Mouse (Mus musculus): ENCODE data around the gene Ighmbp2.

Ighmbp2 gene

GRCm38 (mm10) chr19:3282572-3283467 lies at the start of gene Ighmbp2, which contains the start of gene Mrpl21:
TSS of gene Ighmbp2 (minus strand) at chr19:3283017.
TSS of gene Mrpl21 (plus strand) at chr19:3282901.
- DNase-seq: peak; percentile 96

DNA sequence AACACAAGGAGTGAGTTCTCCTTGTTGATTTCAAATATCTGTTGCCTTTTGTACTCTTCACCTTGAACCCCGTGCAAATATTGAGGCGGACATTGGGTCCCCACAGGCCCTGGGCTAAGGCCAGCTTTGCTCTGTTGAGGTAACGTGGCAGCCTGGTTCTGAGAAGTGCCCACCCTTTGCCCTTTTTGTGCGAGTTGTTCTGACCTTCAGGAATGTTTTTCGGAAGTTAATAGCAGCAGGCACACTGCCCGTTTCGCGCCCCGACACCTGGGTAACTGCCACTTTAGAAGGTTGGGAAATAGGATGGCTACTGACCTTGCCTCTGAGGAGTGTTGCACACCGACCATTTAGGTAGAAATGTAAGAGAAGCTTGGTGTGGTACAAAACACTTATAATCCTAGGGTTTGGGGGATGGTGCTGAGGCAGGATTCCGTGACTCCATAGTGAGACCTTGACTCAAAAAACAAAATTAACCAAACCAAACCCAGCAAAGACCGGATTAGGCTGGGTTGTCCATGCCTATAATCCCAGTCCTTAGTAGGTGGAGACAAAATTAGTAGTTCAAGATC lies 43.7 kb upstream of the Ighmbp2 start:
- DNase-seq: no peak

DNA sequence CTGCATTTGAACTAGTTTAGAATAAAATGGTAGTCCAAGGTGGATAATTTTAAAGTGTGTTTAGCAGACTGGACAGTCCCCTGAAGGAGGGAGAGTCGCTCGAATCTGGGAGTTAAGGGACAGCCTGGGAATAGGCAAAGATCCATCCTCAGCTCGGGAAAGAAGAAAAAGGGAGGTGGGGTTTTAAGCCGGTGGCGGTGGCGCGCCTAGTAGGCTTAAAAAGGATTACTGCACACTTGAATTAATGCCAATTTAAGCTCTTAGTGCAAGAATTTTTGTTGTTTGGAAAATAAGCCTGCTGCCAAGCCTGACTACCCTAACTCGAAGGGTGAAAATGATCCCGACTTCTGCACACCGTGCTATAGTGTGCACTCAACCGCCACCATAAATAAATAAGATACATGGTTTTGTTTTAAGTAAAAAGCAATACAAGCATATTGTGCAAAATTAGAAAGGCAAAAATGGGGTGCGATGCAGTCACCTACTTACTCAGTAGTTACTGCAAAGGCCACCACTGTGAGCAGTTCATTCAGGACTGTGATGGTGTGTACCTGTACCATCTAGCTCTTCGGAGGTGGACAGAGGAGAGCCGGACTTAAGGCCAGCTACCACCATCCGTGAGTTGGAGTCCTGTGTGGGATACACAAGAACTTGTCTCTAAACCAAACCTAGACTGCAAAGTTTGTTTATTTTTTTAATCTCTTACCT lies 43.1 kb upstream of the Ighmbp2 start:
- DNase-seq: peak; percentile 64

GRCm38 (mm10) chr19:3324931-3325711 lies 42.3 kb upstream of the Ighmbp2 start:
- DNase-seq: peak; percentile 93

DNA sequence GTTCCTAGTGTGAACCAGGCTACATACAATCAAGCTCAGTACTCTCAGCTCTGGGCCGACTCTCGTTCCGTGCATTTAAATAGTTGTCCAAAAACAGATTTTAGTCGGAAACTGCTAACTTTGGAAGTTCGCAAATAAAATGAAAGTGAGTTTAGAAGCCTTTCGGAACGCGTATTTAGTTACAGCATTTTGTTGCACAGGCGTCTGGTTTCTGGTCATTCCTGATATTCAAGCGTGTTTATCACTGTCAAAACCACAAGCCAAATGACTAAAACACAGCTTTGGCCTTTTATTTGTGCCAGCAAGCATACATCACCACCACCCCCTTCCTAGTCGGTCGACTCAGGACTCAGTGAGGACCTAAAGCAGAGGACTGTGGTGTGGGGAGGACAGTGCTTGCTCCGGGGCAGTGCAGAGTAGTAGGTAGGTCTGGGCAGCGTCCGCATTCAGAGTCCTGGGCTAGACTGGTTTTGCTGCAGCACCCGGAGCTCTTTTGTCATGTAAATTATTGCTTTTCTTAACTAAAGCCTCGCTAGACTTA lies 41.5 kb upstream of the Ighmbp2 start:
- DNase-seq: peak; percentile 42

GRCm38 (mm10) chr19:3323753-3324270 lies 41.0 kb upstream of the Ighmbp2 start:
- DNase-seq: peak; percentile 35

DNA sequence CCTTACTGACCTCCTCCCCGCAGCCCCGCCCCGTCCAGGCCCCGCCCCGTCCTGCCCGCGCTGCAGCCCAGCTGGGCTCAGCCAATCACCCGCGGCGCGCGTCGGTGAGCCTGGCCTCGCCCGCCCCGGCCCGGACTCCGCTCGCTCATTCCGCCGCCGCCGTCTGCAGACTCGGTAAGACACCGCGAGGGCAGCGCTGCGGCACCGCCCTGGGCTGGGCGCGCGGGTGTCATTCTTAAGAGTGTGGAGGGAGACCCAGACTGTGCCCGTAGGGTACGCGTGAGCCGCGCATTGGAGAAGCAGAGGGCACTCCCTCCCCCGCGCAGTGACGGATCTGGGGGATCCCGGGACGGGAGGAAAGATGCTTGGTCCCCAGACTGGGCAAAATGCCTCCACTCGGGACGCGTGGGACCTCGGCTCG lies 40.4 kb upstream of the Ighmbp2 start:
- peak; percentile 84 for DNase-seq

DNA sequence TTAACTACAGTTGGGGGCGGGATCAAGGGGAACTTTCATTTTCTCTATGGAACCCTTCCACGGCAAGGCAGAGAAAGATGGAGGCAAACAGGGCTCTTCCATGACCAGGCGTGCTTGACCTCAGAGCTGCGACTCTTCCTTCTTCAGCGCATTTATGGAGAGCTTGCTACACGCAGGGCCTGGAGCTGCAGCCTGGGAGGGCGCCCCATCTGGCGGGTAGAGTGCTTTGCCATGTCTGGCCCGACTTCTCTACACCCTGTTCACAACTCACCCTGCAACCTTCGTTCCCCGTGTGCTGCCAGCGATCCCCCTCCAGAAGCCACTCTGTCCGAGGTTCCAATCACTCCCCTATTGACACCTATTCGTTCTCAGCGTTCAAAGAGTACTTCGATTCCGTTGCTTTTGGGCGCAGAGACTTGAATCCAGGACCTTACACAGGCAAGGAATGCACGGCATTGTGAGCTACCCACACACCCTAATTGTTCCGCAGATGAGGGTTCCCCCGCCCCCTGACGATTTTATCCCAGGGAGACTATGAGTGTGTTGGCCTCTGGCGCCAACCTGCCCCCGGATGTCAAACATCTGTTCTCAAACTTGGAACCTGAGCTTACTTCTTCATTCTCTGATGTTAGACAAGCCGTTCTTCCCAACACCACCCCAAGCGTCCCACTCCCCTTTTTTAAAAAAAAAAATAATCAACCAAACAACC lies 39.6 kb upstream of the Ighmbp2 start, which contains the start of gene Cpt1a:
TSS of gene Cpt1a (plus strand) at position 74 of the 709 bp plus-strand sequence.
- peak; percentile 42 for DNase-seq

GRCm38 (mm10) chr19:3321617-3322016 lies 38.8 kb upstream of the Ighmbp2 start:
- peak; percentile 61 for DNase-seq

DNA sequence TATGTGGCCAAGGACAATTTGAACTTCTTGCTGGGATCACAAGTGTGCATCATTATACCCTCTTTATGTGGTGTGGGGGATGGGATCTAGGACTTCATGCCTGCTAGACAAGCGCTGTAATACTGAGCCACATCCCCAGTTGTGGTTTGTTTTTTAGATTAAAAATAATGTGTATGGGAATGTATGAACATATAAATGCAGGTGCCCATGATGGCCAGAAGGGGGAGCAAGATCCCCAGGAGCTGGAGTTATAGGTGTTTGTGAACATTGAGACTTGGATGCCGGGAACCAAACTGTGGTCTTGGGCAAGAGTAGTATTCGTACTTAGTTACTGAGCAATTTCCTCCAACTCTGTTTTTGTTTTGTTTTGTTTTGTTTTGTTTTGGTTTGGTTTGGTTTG lies 38.0 kb upstream of the Ighmbp2 start:
- DNase-seq: peak; percentile 31

- DNase-seq: no peak
Measured at GRCm38 (mm10) chr19:3320086-3320485, 37.3 kb upstream of the Ighmbp2 start.

DNA sequence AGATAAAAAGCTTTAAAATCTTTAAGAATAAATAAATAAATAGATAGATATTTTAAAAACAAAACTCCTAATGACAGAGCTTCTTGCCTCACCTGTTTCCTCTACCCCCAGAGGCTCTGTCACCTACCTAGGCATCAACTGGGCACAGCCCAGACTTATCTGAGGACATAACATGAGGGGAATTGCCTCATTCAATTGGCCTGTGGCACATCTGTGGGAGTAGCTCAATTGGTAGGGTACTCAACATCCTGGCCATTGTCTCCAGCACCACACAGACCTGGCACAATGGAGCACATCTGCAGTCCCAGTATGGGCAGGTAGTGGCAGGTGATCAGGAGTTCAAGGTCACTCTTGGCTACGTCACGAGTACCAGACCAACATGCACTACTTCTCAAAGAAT lies 36.5 kb upstream of the Ighmbp2 start:
- no peak for DNase-seq

DNA sequence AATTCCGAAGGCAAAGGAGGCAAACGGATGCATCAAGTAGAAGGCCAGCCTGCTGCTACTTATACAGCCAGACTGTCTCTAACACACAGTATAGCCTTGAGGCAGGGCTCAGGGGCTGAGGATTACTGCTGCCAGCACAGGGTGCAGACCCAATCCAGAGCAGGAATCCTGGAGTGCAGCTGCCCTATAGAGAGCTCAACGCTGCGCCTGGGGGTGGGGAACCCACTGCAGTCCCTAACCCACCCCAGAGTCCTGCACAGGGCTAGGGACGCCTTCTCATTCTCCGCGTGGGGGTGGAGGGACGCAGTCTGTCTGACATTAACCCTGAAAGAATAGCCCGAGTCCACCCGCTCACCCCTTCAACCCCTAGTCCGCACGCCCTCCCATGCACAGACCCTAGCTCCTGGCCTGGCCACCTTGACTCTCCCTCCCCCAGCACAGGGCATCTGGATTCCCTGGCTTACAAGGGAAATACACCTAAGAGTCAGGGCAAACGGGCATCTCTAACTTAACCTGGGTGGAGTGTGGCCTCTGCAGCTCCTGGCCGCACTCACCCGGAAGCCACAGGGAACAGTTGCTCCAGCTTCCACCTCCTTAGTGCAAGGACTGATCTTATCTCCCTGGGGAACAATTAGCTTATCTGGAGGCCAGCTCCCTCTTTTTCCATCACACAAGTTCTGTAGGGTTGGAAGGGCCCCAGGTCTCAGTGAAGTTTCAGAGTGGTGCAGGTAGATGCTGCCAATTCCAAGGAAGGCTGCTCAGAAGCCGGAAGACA lies 24.5 kb upstream of the Ighmbp2 start:
- DNase-seq: peak; percentile 6

GRCm38 (mm10) chr19:3304017-3304416 lies 21.2 kb upstream of the Ighmbp2 start:
- no peak for DNase-seq

- no peak for DNase-seq
Measured at GRCm38 (mm10) chr19:3297775-3298174, 15.0 kb upstream of the Ighmbp2 start.

DNA sequence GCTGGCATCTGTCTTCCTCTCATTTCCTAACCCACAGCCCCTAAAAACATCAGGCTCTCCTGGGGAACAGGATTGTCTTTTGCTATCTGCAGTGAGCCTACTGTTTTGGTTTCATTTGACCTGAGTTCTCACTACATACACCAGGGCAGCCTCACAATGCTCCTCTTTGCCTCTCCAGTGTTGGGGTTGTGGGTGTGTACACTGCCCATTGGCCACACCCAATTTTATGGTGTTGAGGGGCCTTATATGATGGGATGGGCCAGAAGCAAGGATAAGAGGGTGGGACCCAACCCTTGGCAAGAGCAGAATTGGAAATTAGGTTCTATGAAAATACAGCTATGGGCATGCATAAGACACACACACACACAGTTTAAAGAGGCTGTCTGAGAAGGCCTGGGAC lies 14.2 kb upstream of the Ighmbp2 start:
- no peak for DNase-seq

DNA sequence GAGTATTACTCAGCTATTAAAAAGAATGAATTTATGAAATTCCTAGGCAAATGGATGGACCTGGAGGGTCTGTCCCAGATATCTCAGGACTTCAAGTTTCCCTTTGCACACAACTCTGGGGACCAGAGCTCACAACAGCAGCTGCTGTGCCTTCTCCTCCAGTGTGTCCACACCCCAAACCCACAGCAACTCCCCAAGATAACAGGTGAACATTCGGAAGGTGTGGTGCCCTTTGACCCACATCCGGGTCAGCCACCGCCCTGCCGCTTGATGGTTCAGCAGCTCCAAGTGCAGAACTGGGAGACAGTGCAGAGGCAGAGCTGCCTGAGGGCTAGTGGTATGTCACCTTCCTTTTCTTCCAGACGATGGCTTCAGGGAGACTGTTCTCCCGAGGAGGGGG lies 12.4 kb upstream of the Ighmbp2 start:
- no peak for DNase-seq

- no peak for DNase-seq
Measured at GRCm38 (mm10) chr19:3292993-3293392, 10.2 kb upstream of the Ighmbp2 start.

DNA sequence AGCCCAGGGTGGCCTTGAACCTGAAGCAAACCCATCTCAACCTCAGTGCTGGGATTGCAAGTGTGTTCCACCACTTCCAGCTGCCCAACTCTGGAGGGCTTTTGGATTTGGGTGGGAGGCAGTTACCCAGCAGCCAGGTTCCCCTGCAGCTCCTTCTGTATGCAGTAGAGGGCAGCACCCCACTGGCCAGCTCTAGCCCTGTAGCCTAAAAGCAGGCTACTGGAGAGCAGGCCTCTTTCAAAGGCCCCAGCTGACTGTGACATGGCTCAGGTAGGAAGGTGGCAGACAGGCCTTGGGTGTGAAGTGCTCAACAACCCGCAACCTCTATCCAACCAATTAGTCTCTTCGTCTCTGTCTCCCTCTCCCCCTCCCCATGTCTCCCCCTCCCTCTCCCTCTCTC lies 9.2 kb upstream of the Ighmbp2 start:
- DNase-seq: peak; percentile 64

DNA sequence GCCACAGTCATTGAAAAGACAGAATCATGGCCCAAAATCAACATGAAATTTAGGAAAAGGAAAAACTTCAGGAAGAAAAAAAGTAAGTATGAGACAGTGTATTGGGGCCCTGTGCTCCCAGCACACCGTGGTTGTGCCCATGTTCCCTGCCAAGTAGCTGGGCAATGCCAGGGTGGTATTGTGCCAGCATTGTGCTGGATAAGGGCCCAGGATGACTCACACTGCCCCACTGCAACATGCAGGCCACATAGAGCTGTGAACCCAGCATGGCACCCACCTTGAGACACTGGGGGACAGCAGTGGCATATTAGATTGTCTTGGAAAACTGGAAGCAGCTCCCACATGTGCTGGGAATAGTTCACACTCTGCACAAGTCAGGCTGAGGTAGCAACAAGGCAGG lies 6.2 kb upstream of the Ighmbp2 start:
- DNase-seq: no peak

GRCm38 (mm10) chr19:3281886-3282285 lies 931 bp downstream of the Ighmbp2 start:
- no peak for DNase-seq
